Mouse (Mus musculus) MEL (cell line): ENCODE data around the gene Skor1. TPM values are rescaled to one million over a fixed set of nuclear protein-coding genes. Genes with fewer than 3 reads are reported as not detected.

ENCODE experiments used
- DNase-seq: peaks from one replicate; pipeline ENCODE4 v3.0.0; 2011; ENCODE audit warnings: low read depth, low spot score
- H3K27ac ChIP-seq: 2 replicates; pipeline ENCODE4 v1.5.1; 2012; ENCODE audit warnings: low read depth, mild to moderate bottlenecking, control low read depth, low read length, moderate library complexity; ENCODE audit not compliant: control insufficient read depth
- H3K27me3 ChIP-seq, 2 experiments: fragments of 150-350 bp in 1 of 2; sonication (generic) in 1 of 2; 2 replicates each; pipeline ENCODE4 v1.6.1; 2012; ENCODE audit warnings: low read length in 2 of 2, mild to moderate bottlenecking in 2 of 2, improper control_type of control experiment in 1 of 2, moderate library complexity in 1 of 2; ENCODE audit not compliant: insufficient read depth in 2 of 2, control insufficient read depth in 1 of 2
- H3K36me3 ChIP-seq, 2 experiments: 2 replicates each; pipeline ENCODE4 v1.6.1; 2012 to 2014; ENCODE audit warnings: low read length in 2 of 2, improper control_type of control experiment in 1 of 2, inconsistent platforms in 1 of 2, mild to moderate bottlenecking in 1 of 2; ENCODE audit not compliant: insufficient read depth in 2 of 2, control insufficient read depth in 1 of 2
- H3K4me1 ChIP-seq, 2 experiments: fragments of 150-350 bp in 1 of 2; sonication (generic) in 1 of 2; 2 replicates each; pipeline ENCODE4 v1.6.1; 2012; ENCODE audit warnings: low read length in 2 of 2, improper control_type of control experiment in 1 of 2, mild to moderate bottlenecking in 1 of 2; ENCODE audit not compliant: insufficient read depth in 2 of 2, control insufficient read depth in 1 of 2
- H3K4me3 ChIP-seq, 2 experiments: fragments of 150-350 bp in 1 of 2; sonication (generic) in 1 of 2; 2 replicates each; pipeline ENCODE4 v1.5.1; 2012; ENCODE audit warnings: low read depth in 2 of 2, low read length in 2 of 2, mild to moderate bottlenecking in 2 of 2, moderate library complexity in 2 of 2, control low read depth in 1 of 2, improper control_type of control experiment in 1 of 2; ENCODE audit not compliant: control insufficient read depth in 1 of 2, insufficient read depth in 1 of 2
- H3K79me2 ChIP-seq: 2 replicates; pipeline ENCODE4 v1.6.1; 2012; ENCODE audit warnings: mild to moderate bottlenecking, low read length, moderate library complexity; ENCODE audit not compliant: control insufficient read depth, poor library complexity, insufficient read depth
- H3K9ac ChIP-seq: 2 replicates; pipeline ENCODE4 v1.6.1; 2012; ENCODE audit warnings: low read depth, mild to moderate bottlenecking, control low read depth, low read length, moderate library complexity; ENCODE audit not compliant: control insufficient read depth, poor library complexity, severe bottlenecking
- H3K9me3 ChIP-seq: fragments of 150-350 bp; sonication (generic); replicated peaks from 2 replicates; pipeline ENCODE4 v1.6.1; 2012; ENCODE audit warnings: mild to moderate bottlenecking, low read length, improper control_type of control experiment, moderate library complexity; ENCODE audit not compliant: insufficient read depth
- BHLHE40 ChIP-seq: IDR thresholded peaks from 2 replicates; pipeline ENCODE4 v1.6.1; 2012; ENCODE audit warnings: low read depth, mild to moderate bottlenecking, inconsistent platforms, low read length, improper control_type of control experiment, borderline replicate concordance
- CHD1 ChIP-seq: IDR thresholded peaks from 2 replicates; pipeline ENCODE4 v1.6.1; 2012; ENCODE audit warnings: low read depth, mild to moderate bottlenecking, inconsistent platforms, low read length, improper control_type of control experiment
- CTCF ChIP-seq, 3 experiments: IDR thresholded peaks in 2 of 3; conservative IDR thresholded peaks in 1 of 3; 2 replicates each; pipeline ENCODE4 v1.5.1; 2011 to 2012; ENCODE audit warnings: low read length in 3 of 3, low read depth in 2 of 3, mild to moderate bottlenecking in 2 of 3, improper control_type of control experiment in 1 of 3, inconsistent platforms in 1 of 3, mixed read lengths in 1 of 3, moderate library complexity in 1 of 3; ENCODE audit not compliant: control insufficient read depth in 1 of 3, insufficient read depth in 1 of 3, poor library complexity in 1 of 3, severe bottlenecking in 1 of 3
- JUND ChIP-seq: IDR thresholded peaks from 2 replicates; pipeline ENCODE4 v1.6.1; 2011; ENCODE audit warnings: low read depth, mild to moderate bottlenecking, improper control_type of control experiment, low read length
- MAFK ChIP-seq: IDR thresholded peaks from 2 replicates; pipeline ENCODE4 v1.6.1; 2011; ENCODE audit warnings: low read depth, mild to moderate bottlenecking, low read length, improper control_type of control experiment, borderline replicate concordance
- MAZ ChIP-seq: IDR thresholded peaks from 2 replicates; pipeline ENCODE4 v1.6.1; 2012; ENCODE audit warnings: low read depth, mild to moderate bottlenecking, inconsistent platforms, low read length, improper control_type of control experiment
- MXI1 ChIP-seq: IDR thresholded peaks from 2 replicates; pipeline ENCODE4 v1.6.1; 2011; ENCODE audit warnings: mild to moderate bottlenecking, low read depth, low read length, improper control_type of control experiment
- MYC ChIP-seq: IDR thresholded peaks from 2 replicates; pipeline ENCODE4 v1.6.1; 2011; ENCODE audit warnings: low read depth, mild to moderate bottlenecking, low read length, improper control_type of control experiment, moderate library complexity
- NELFE ChIP-seq: IDR thresholded peaks from 2 replicates; pipeline ENCODE4 v1.6.1; 2011; ENCODE audit warnings: low read depth, low read length, improper control_type of control experiment
- NRF1 ChIP-seq: IDR thresholded peaks from 2 replicates; pipeline ENCODE4 v1.6.1; 2014; ENCODE audit warnings: low read depth, mild to moderate bottlenecking, inconsistent platforms, low read length, improper control_type of control experiment, moderate library complexity; ENCODE audit not compliant: poor library complexity, insufficient read depth, severe bottlenecking
- POLR2AphosphoS5 ChIP-seq: IDR thresholded peaks from 2 replicates; pipeline ENCODE4 v1.6.1; 2012; ENCODE audit warnings: low read depth, borderline replicate concordance, mild to moderate bottlenecking, inconsistent platforms, low read length, moderate library complexity, mixed read lengths
- RCOR1 ChIP-seq: IDR thresholded peaks from 2 replicates; pipeline ENCODE4 v1.6.1; 2012; ENCODE audit warnings: low read depth, mild to moderate bottlenecking, inconsistent platforms, low read length, improper control_type of control experiment
- SIN3A ChIP-seq: IDR thresholded peaks from 2 replicates; pipeline ENCODE4 v1.6.1; 2012; ENCODE audit warnings: low read length, improper control_type of control experiment, inconsistent platforms
- TAL1 ChIP-seq: IDR thresholded peaks from 2 replicates; pipeline ENCODE4 v1.6.1; 2012; ENCODE audit warnings: mild to moderate bottlenecking, inconsistent platforms, low read length, moderate library complexity, mixed read lengths
- TBP ChIP-seq: IDR thresholded peaks from 2 replicates; pipeline ENCODE4 v1.8.0; 2011; ENCODE audit warnings: low read depth, low read length, improper control_type of control experiment
- TCF12 ChIP-seq: IDR thresholded peaks from 2 replicates; pipeline ENCODE4 v1.6.1; 2014; ENCODE audit warnings: low read depth, mild to moderate bottlenecking, inconsistent platforms, low read length, improper control_type of control experiment, moderate library complexity
- UBTF ChIP-seq: IDR thresholded peaks from 2 replicates; pipeline ENCODE4 v1.6.1; 2012; ENCODE audit warnings: low read depth, mild to moderate bottlenecking, inconsistent platforms, low read length, improper control_type of control experiment, moderate library complexity, borderline replicate concordance; ENCODE audit not compliant: insufficient read depth
- USF1 ChIP-seq: IDR thresholded peaks from 2 replicates; pipeline ENCODE4 v1.6.1; 2014; ENCODE audit warnings: low read depth, mild to moderate bottlenecking, inconsistent platforms, low read length, improper control_type of control experiment, moderate library complexity
- ZC3H11A ChIP-seq: IDR thresholded peaks from 2 replicates; pipeline ENCODE4 v1.6.1; 2012; ENCODE audit warnings: low read depth, mild to moderate bottlenecking, inconsistent platforms, low read length, improper control_type of control experiment
- ZKSCAN1 ChIP-seq: IDR thresholded peaks from 2 replicates; pipeline ENCODE4 v1.6.1; 2012; ENCODE audit warnings: low read depth, mild to moderate bottlenecking, inconsistent platforms, low read length, improper control_type of control experiment, moderate library complexity
- ZNF384 ChIP-seq: IDR thresholded peaks from 2 replicates; pipeline ENCODE4 v1.6.1; 2012; ENCODE audit warnings: low read depth, mild to moderate bottlenecking, inconsistent platforms, low read length, improper control_type of control experiment
- polyA plus RNA-seq, 2 experiments: library from polyadenylated mRNA; stranded (reverse) in 1 of 2; unstranded in 1 of 2; fragments of >175 nt in 1 of 2; fragments of >200 nt in 1 of 2; gene quantifications; 2 replicates each; pipeline versions ENCODE4 v1.2.1 to v1.2.4; 2012; ENCODE audit warnings: low replicate concordance in 2 of 2, low read depth in 1 of 2; ENCODE audit not compliant: insufficient read length in 2 of 2, insufficient read depth in 1 of 2, missing spikeins in 1 of 2
- total RNA-seq: library from RNA; depleted of rRNA; stranded (reverse); fragments of 300-350 nt; gene quantifications from 2 replicates; pipeline ENCODE4 v1.2.3, GENCODE M21; 2012

The Skor1 gene
- total and polyA plus RNA-seq, 3 experiments: 0.06 TPM; not detected in 2

DNA sequence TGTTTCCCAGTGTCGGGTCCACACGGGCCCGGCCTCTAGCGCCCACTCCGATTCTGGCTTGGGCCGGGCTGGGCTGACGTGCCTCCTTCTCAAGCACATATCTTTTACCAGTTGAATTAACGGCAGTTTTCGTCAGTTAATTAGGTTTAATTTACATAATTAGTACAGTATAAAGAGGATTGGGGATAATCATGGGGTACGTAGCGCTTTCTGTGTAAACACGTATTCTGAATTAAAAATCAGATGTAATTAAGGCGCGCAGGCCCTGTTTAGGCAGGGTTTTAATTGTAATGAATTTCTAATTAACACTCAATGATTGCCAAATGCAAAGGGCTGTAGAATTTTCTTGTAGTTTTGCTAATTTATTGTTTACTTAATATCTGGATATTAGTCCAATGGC, 3.2 kb upstream of the Skor1 start:
- no peak overlapping the region for H3K27ac ChIP-seq
- no peaks in the 10 kb centered on the region for H3K36me3 ChIP-seq
- no peaks in the 10 kb centered on the region for H3K4me1 ChIP-seq
- H3K4me3 ChIP-seq: no peak overlapping the region
- DNase-seq: no peak
- H3K9ac ChIP-seq: no peak overlapping the region
- H3K79me2 ChIP-seq: no peaks in the 10 kb centered on the region
- TF ChIP-seq MAFK (no peak), CTCF (IDR thresholded peaks at IDR 0.05 in 2 of 3, conservative IDR thresholded peaks at IDR 0.05 in 1 of 3; ENCODE audit: control insufficient read depth in 1 of 3, insufficient read depth in 1 of 3, low read depth in 2 of 3, low read length in 3 of 3, poor library complexity in 1 of 3, severe bottlenecking in 1 of 3) (no peak)
- H3K9me3 ChIP-seq: no peaks in the 10 kb centered on the region
- no peaks in the 10 kb centered on the region for H3K27me3 ChIP-seq

- H3K36me3 ChIP-seq: no peaks in the 10 kb centered on the region
- no peak overlapping the region for H3K9ac ChIP-seq
- no peak overlapping the region for H3K4me3 ChIP-seq
- no peaks in the 10 kb centered on the region for H3K4me1 ChIP-seq
- no peaks in the 10 kb centered on the region for H3K79me2 ChIP-seq
- H3K9me3 ChIP-seq: no peaks in the 10 kb centered on the region
- H3K27ac ChIP-seq: no peak overlapping the region
- TF ChIP-seq JUND: no peak
- TF ChIP-seq ZC3H11A: no peak
- no peak for TF ChIP-seq ZNF384
- TF ChIP-seq POLR2AphosphoS5: no peak
- DNase-seq: peak; percentile 33
- no peaks in the 10 kb centered on the region for H3K27me3 ChIP-seq
Observed at GRCm38 (mm10) chr9:63151072-63151870, 2.5 kb upstream of the Skor1 start.

- no peaks in the 10 kb centered on the region for H3K36me3 ChIP-seq
- TF ChIP-seq JUND (no peak), SIN3A (no peak), NRF1 (no peak), TBP (no peak), BHLHE40 (no peak), USF1 (no peak), NELFE (no peak), MYC (no peak), TAL1 (no peak), MAZ (no peak), TCF12 (no peak), ZKSCAN1 (no peak), POLR2AphosphoS5 (no peak), MXI1 (no peak), CHD1 (no peak), RCOR1 (no peak), UBTF (no peak), ZNF384 (no peak)
- H3K27ac ChIP-seq: no peak overlapping the region
- no peak overlapping the region for H3K9ac ChIP-seq
- H3K4me1 ChIP-seq: no peaks in the 10 kb centered on the region
- DNase-seq: no peak
- H3K27me3 ChIP-seq: no peaks in the 10 kb centered on the region
- H3K4me3 ChIP-seq: no peak overlapping the region
- no peaks in the 10 kb centered on the region for H3K79me2 ChIP-seq
- H3K9me3 ChIP-seq: no peaks in the 10 kb centered on the region
Observed at GRCm38 (mm10) chr9:63150086-63150800, 1.5 kb upstream of the Skor1 start.
